Mouse (Mus musculus) adrenal gland, postnatal 4 days (tissue): ENCODE measurements around the gene Gdpd5. TPM values are rescaled to one million over a fixed set of nuclear protein-coding genes. Genes with fewer than 3 reads are reported as not detected.
"Not testable (repeated sequence)": the region's sequence is repeated elsewhere in the genome, so short reads cannot be mapped to it uniquely, and the experiment has no call there.

Experiments used
- DNase-seq, 2 experiments: peaks; one replicate each; pipeline ENCODE4 v3.0.0; 2021 to 2022; ENCODE audit warnings: low spot score in 2 of 2, mixed read lengths in 2 of 2
- total RNA-seq, 2 experiments: library from RNA; stranded (reverse); gene quantifications; 2 replicates each; pipeline ENCODE4 v1.2.3; 2021

The Gdpd5 gene
- total RNA-seq, 2 experiments from 2014 or later, result 18.4 to 23.4 TPM

DNA sequence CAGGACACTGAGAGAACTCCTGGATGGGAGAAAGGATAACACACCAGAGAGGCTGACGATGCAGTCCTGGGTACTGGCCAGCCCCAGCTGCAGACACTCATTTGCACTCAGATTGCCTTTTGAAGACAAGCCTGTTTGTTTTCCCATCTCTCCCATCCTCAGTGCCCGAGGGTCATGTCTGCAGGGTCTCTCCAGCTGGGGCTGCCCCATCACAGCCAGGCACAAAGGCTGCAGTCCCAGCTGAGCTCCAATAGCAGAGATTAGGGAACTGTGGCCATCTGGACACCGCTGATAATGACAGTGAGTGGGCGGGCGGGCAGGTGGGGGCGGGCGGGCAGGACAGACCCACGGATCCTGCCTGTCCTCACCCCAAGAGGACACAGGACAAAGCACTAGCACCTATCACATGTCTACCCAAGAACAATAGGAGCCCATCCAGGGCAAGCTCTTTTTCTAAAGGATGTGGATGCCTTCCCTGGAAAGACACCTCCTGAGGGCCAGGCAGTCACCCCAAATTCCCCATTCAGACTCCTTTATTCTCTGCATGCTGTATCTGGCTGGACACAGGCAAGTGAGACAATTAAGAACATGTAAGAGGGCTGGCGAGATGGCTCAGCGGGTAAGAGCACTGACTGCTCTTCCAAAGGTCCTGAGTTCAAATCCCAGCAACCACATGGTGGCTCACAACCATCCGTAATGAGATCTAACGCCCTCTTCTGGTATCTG lies 93.8 kb downstream of the Gdpd5 start:
- no peak for DNase-seq

GRCm38 (mm10) chr7:99475562-99475911 lies 94.3 kb downstream of the Gdpd5 start:
- no peak for DNase-seq

DNA sequence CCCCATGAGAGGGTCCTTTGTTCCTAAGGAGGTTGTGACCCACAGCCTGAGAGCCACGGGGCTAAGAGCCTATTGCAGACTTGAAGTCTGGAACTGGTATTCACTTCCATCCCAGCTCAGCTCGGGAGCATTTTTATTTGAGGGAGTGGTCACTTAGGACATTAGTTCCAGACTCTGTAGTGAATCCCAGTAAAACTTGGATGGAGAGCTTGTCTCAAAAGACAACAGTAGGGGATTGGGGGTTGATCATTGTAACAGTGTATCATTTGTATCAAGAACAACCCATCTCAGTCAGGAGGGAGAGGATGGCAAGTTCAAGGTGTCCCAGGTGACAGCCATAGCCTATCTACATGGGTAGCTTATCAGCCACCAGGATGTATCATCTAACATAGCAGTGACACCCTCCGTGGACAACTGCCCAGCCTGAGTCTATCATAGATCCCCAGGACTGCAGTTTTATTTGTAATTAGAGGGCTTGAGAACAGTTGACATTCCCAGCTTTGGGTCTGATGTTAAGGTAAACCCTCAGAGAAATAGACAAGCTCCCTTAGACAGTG lies 95.4 kb downstream of the Gdpd5 start:
- DNase-seq, result no peak

DNA sequence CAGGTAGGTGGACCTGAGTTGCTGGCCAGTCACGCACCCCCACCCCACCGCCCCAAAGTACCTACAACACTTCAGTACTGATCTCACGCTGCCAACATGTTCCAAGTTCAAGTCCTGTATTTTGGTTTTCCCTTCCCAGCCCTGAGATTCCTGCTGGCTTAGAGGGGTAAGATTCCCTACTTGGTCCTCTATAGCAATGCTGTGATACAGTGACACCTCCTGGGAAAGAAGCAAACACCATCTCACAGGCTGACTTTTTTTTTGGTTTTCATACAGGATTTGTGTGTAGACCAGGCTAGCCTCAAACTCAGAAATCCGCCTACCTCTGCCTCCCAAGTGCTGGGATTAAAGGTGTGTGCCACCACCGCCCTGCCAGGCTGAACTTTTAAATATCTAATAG lies 96.0 kb downstream of the Gdpd5 start:
- no peak for DNase-seq

DNA sequence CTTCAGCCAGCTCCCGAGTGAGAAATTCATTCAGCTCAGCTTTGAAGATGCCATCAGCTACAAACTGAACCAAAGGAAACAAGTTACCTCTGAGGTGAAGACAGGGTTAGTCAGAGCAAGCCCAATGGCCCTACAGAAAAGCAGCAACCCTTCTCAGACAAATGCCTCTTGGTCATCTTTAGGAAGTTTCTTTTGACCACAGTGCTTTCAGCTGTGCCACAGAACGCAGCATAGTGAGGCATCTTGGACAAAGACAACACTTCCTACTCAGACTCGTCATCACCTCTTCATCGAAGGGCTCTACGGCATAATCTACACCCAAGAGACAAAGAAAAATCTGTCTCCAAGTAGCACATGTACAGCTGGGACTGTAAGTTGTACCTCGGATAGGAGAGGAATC lies 101.4 kb downstream of the Gdpd5 start:
- no peak for DNase-seq

- peak; percentile 75 to 82 for DNase-seq
Observed at GRCm38 (mm10) chr7:99483271-99483923, 102.2 kb downstream of the Gdpd5 start, which contains the start of gene Rps3. Gene Rps3 (minus strand): TSS chr7:99483738.

GRCm38 (mm10) chr7:99483924-99484319 lies 102.7 kb downstream of the Gdpd5 start:
- DNase-seq, result no peak

- DNase-seq, result no peak
Observed at GRCm38 (mm10) chr7:99484679-99485078, 103.5 kb downstream of the Gdpd5 start.

GRCm38 (mm10) chr7:99489708-99490107 lies 108.5 kb downstream of the Gdpd5 start:
- no peak for DNase-seq

GRCm38 (mm10) chr7:99499128-99499527 lies 117.9 kb downstream of the Gdpd5 start:
- DNase-seq, result no peak

GRCm38 (mm10) chr7:99500201-99500600 lies 119.0 kb downstream of the Gdpd5 start:
- DNase-seq, result peak; percentile 47 to 56

GRCm38 (mm10) chr7:99500655-99501054 lies 119.4 kb downstream of the Gdpd5 start:
- DNase-seq, result no peak

DNA sequence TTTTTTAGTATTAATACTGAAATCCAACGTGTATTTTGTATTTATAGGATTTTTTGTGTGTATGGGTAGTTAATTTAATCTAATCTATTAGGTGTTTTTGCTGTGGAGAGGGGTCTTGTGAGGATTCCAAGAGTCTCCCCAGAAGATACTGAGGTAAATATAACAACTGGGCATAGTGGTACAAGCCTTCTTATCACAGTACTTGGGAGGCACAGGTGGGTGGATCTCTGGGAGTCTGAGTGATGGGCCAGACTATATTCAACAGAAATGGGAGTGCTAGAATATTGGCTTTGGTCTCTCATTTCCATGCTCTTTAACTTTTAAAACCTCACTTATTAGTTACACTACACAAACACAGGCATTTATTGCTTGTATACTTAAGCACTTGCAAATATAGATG lies 119.9 kb downstream of the Gdpd5 start:
- DNase-seq, result no peak

- no peak for DNase-seq
Observed at GRCm38 (mm10) chr7:99504556-99504955, 123.3 kb downstream of the Gdpd5 start.

DNA sequence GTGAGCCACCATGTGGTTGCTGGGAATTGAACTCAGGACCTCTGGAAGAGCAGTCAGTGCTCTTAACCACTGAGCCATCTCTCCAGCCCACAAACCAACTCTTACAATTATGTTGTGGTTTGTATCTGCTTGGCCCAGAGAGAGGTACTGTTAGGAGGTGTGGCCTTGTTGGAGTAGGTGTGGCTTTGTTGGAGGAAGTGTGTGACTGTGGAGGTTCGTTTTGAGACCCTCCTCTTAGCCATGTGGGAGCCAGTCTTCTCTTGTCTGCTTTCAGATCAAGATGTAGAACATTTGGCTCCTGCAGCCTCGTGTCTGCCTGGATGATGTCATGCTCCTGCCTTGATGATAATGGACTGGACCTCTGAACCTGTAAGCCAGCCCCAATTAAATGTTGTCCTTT lies 127.0 kb downstream of the Gdpd5 start:
- DNase-seq, result not testable (repeated sequence)

DNA sequence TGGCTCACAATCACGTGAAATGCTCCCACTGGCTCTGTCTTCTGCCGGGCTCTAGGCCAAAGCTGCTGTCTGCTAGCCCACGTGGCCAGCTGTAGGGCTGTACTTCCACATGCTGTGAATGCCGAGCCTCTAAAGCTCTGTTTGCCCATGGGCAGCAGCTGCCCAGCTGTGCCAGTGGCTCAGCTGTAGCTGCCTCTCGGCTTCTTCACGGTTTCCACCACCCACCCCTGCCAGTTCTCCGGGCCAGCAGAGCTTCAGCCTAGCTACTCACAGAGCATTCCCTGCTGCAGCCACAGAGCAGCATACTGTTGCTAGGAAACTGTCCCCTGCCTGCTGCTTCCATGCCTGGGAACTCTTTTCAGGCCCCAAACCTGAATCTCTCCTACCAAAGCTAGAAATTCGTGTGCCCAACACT lies 128.9 kb downstream of the Gdpd5 start:
- no peak for DNase-seq

Other genes with a start within 250 kb of the Gdpd5 start
- 10 to 100 TPM; 32.5 to 43.8 TPM for gene Uvrag, start 240.3 kb upstream of the Gdpd5 start, total RNA-seq
- gene Dgat2, start 198.7 kb upstream of the Gdpd5 start, total RNA-seq, result 10 to 100 TPM; 34.5 to 55.3 TPM
- 1 to 10 TPM in 1 of 2 experiments, under 1 TPM in 1; 0.34 to 4.1 TPM for gene Mogat2, start 142.8 kb upstream of the Gdpd5 start, total RNA-seq
- gene Map6, start 114.0 kb upstream of the Gdpd5 start, total RNA-seq, result 10 to 100 TPM; 15.7 to 19.9 TPM
- 100 to 1,000 TPM; 366 to 430 TPM for gene Serpinh1, start 28.2 kb upstream of the Gdpd5 start, total RNA-seq
- gene Klhl35, start 84.6 kb downstream of the Gdpd5 start, total RNA-seq, result 1 to 10 TPM; 2.1 to 3.6 TPM
- 100 to 1,000 TPM; 720 TPM for gene Rps3, start 102.3 kb downstream of the Gdpd5 start, total RNA-seq
- gene Arrb1, start 154.1 kb downstream of the Gdpd5 start, total RNA-seq, result 10 to 100 TPM; 74.9 to 76.9 TPM
- gene Tpbgl, start 245.7 kb downstream of the Gdpd5 start, total RNA-seq, result 10 to 100 TPM; 12.7 to 14.2 TPM